Mouse (Mus musculus): ENCODE measurements around the gene Efcab6. TPM values are rescaled to one million over a fixed set of nuclear protein-coding genes. Genes with fewer than 3 reads are reported as not detected.

Gene Efcab6
- total RNA-seq, 1 experiment = 0.76 TPM

DNA sequence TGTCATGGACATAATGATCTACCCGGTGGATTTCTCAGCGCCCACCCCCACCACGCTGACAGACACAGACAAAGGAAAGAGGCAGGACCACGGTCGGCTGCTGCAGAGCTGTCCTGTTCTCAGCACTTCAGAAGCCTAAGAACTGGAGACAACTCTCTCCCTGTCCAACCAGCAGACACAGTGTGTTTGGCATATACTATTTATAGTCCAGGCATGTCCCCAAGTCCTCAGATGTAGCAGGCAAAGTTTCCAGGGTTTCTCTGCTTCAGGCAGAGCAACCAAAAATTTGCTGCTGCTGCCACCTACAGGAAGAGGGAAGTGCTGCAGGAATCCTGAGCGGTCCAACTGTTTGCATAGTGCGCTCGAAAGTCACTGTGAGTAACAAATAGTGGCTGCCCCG lies 11.3 kb downstream of the Efcab6 start:
- no peaks in the 10 kb centered on the region for H3K9me3 ChIP-seq (ENCODE audit: control insufficient read depth, insufficient read depth, low read depth, low read length)
- DNase-seq (ENCODE audit: low read depth, low spot score) = peak; percentile 71
- no peak overlapping the region for H3K4me3 ChIP-seq (ENCODE audit: insufficient read depth in 1 of 2, low read depth in 1 of 2, low read length in 2 of 2, poor library complexity in 1 of 2, severe bottlenecking in 1 of 2)
- H3K27ac ChIP-seq (ENCODE audit: insufficient read depth, low read depth, low read length, poor library complexity, severe bottlenecking) = no peak overlapping the region
- in situ Hi-C loops (cut with MboI; ENCODE audit: low sequenced_read_pairs in 2 of 2, unreplicated experiment in 2 of 2) = loop anchor here (10.0 to 25.0 kb wide), 2 partner anchors 289 to 292 kb away; no protein-coding TSS in a partner anchor
- H3K36me3 ChIP-seq (ENCODE audit: control insufficient read depth, insufficient read depth, low read length, poor library complexity, severe bottlenecking) = no peaks in the 10 kb centered on the region
- H3K9ac ChIP-seq (ENCODE audit: insufficient read depth, low read depth, low read length, poor library complexity, severe bottlenecking) = no peak overlapping the region
- no peaks in the 10 kb centered on the region for H3K4me1 ChIP-seq (ENCODE audit: control insufficient read depth in 2 of 2, insufficient read depth in 2 of 2, low read length in 2 of 2, poor library complexity in 1 of 2)
- TF ChIP-seq ZC3H11A (IDR thresholded peaks at IDR 0.05; ENCODE audit: borderline replicate concordance, low read depth, low read length) (peak; percentile 91; the same call in 1 of the 2 replicates), ZNF384 (IDR thresholded peaks at IDR 0.05; ENCODE audit: low read depth, low read length) (no peak), MAFK (IDR thresholded peaks at IDR 0.05; ENCODE audit: insufficient read depth, low read depth, low read length) (no peak), CHD2 (IDR thresholded peaks at IDR 0.05; ENCODE audit: low read depth, low read length) (no peak), HCFC1 (IDR thresholded peaks at IDR 0.05; ENCODE audit: borderline replicate concordance, insufficient read depth, low read length) (no peak)

DNA sequence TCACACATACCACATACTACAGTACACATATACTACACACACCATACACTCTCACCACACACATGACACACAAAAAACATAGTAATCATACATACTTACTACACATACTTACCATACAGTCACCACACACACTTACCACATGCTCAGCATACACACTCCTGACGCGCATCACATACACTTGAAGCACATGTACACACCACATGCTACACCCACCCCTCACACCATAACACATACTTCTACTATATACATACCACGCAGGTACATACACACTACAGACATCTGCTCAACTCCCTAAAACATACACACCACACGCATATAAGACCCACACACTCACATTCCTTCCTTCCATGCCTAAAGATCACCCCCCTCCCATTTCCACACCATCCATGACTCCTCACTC lies 11.9 kb downstream of the Efcab6 start:
- no peaks in the 10 kb centered on the region for H3K9me3 ChIP-seq (ENCODE audit: control insufficient read depth, insufficient read depth, low read depth, low read length)
- TF ChIP-seq MAFK (IDR thresholded peaks at IDR 0.05; ENCODE audit: insufficient read depth, low read depth, low read length) (no peak), CHD2 (IDR thresholded peaks at IDR 0.05; ENCODE audit: low read depth, low read length) (no peak), ZC3H11A (IDR thresholded peaks at IDR 0.05; ENCODE audit: borderline replicate concordance, low read depth, low read length) (no peak)
- no peaks in the 10 kb centered on the region for H3K36me3 ChIP-seq (ENCODE audit: control insufficient read depth, insufficient read depth, low read length, poor library complexity, severe bottlenecking)
- H3K27ac ChIP-seq (ENCODE audit: insufficient read depth, low read depth, low read length, poor library complexity, severe bottlenecking) = no peak overlapping the region
- H3K9ac ChIP-seq (ENCODE audit: insufficient read depth, low read depth, low read length, poor library complexity, severe bottlenecking) = no peak overlapping the region
- DNase-seq (ENCODE audit: low read depth, low spot score) = no peak
- H3K4me1 ChIP-seq (ENCODE audit: control insufficient read depth in 2 of 2, insufficient read depth in 2 of 2, low read length in 2 of 2, poor library complexity in 1 of 2) = no peaks in the 10 kb centered on the region
- in situ Hi-C loops (cut with MboI; ENCODE audit: low sequenced_read_pairs in 2 of 2, unreplicated experiment in 2 of 2) = loop anchor here (10.0 to 25.0 kb wide), 2 partner anchors 288 to 291 kb away; no protein-coding TSS in a partner anchor
- no peak overlapping the region for H3K4me3 ChIP-seq (ENCODE audit: insufficient read depth in 1 of 2, low read depth in 1 of 2, low read length in 2 of 2, poor library complexity in 1 of 2, severe bottlenecking in 1 of 2)

DNA sequence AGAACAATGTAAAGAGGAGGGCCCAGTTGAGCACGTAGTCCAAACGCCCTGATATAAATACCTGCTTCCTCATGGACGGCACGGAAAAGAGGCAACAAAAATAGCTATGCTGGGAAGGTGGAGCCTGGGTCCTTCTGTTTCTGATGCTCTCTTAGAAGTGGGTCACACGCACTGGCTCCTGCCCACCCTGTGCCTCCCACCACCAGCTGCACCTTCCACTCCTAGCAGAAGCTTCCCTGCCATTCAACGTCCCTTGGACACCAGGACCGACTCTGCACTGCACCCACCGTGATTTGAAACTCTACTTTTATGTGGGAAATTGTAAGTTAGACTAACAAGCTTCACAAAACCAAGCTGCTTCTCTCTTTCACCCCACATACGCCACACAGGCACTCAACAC lies 12.8 kb downstream of the Efcab6 start:
- H3K36me3 ChIP-seq (ENCODE audit: control insufficient read depth, insufficient read depth, low read length, poor library complexity, severe bottlenecking) = no peaks in the 10 kb centered on the region
- in situ Hi-C loops (cut with MboI; ENCODE audit: low sequenced_read_pairs in 2 of 2, unreplicated experiment in 2 of 2) = loop anchor here (10.0 to 25.0 kb wide), 2 partner anchors 288 to 290 kb away; no protein-coding TSS in a partner anchor
- H3K9ac ChIP-seq (ENCODE audit: insufficient read depth, low read depth, low read length, poor library complexity, severe bottlenecking) = no peak overlapping the region
- TF ChIP-seq CHD2 (IDR thresholded peaks at IDR 0.05; ENCODE audit: low read depth, low read length) (no peak), MAFK (IDR thresholded peaks at IDR 0.05; ENCODE audit: insufficient read depth, low read depth, low read length) (no peak), ZC3H11A (IDR thresholded peaks at IDR 0.05; ENCODE audit: borderline replicate concordance, low read depth, low read length) (no peak), HCFC1 (IDR thresholded peaks at IDR 0.05; ENCODE audit: borderline replicate concordance, insufficient read depth, low read length) (no peak), ZNF384 (IDR thresholded peaks at IDR 0.05; ENCODE audit: low read depth, low read length) (no peak)
- no peak overlapping the region for H3K27ac ChIP-seq (ENCODE audit: insufficient read depth, low read depth, low read length, poor library complexity, severe bottlenecking)
- no peaks in the 10 kb centered on the region for H3K4me1 ChIP-seq (ENCODE audit: control insufficient read depth in 2 of 2, insufficient read depth in 2 of 2, low read length in 2 of 2, poor library complexity in 1 of 2)
- H3K9me3 ChIP-seq (ENCODE audit: control insufficient read depth, insufficient read depth, low read depth, low read length) = no peaks in the 10 kb centered on the region
- H3K4me3 ChIP-seq (ENCODE audit: insufficient read depth in 1 of 2, low read depth in 1 of 2, low read length in 2 of 2, poor library complexity in 1 of 2, severe bottlenecking in 1 of 2) = no peak overlapping the region
- DNase-seq (ENCODE audit: low read depth, low spot score) = no peak

DNA sequence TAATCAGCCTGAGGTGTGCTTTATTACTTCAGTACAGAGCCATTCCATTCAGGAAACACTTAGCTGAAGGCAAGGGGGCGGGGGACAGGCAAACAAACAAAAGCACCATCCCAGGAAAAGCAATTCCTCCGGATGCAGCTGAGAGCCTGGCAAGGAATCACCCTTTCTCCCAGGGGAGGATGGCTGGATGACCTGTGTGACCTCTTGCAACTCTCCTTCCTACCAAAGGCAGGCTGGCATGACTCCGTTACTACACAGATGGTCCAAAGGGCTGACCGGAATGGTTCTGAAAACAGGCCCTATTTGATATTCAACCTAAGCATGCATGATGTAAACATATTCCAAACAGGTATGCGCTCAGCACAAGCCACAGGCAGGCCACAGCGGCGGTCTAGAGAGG lies 15.6 kb downstream of the Efcab6 start:
- no peak for DNase-seq (ENCODE audit: low read depth, low spot score)
- Histone ChIP-seq H3K4me3 (ENCODE audit: insufficient read depth in 1 of 2, low read depth in 1 of 2, low read length in 2 of 2, poor library complexity in 1 of 2, severe bottlenecking in 1 of 2) (no peak overlapping the region), H3K9ac (ENCODE audit: insufficient read depth, low read depth, low read length, poor library complexity, severe bottlenecking) (no peak overlapping the region), H3K9me3 (ENCODE audit: control insufficient read depth, insufficient read depth, low read depth, low read length) (no peaks in the 10 kb centered on the region), H3K36me3 (ENCODE audit: control insufficient read depth, insufficient read depth, low read length, poor library complexity, severe bottlenecking) (no peaks in the 10 kb centered on the region), H3K4me1 (ENCODE audit: control insufficient read depth in 2 of 2, insufficient read depth in 2 of 2, low read length in 2 of 2, poor library complexity in 1 of 2) (no peaks in the 10 kb centered on the region), H3K27ac (ENCODE audit: insufficient read depth, low read depth, low read length, poor library complexity, severe bottlenecking) (no peak overlapping the region)
- in situ Hi-C loops (cut with MboI; ENCODE audit: low sequenced_read_pairs in 2 of 2, unreplicated experiment in 2 of 2) = no loop called here
- TF ChIP-seq ZNF384 (IDR thresholded peaks at IDR 0.05; ENCODE audit: low read depth, low read length) (no peak), ZC3H11A (IDR thresholded peaks at IDR 0.05; ENCODE audit: borderline replicate concordance, low read depth, low read length) (no peak), CHD2 (IDR thresholded peaks at IDR 0.05; ENCODE audit: low read depth, low read length) (no peak), MAFK (IDR thresholded peaks at IDR 0.05; ENCODE audit: insufficient read depth, low read depth, low read length) (no peak), HCFC1 (IDR thresholded peaks at IDR 0.05; ENCODE audit: borderline replicate concordance, insufficient read depth, low read length) (no peak)

DNA sequence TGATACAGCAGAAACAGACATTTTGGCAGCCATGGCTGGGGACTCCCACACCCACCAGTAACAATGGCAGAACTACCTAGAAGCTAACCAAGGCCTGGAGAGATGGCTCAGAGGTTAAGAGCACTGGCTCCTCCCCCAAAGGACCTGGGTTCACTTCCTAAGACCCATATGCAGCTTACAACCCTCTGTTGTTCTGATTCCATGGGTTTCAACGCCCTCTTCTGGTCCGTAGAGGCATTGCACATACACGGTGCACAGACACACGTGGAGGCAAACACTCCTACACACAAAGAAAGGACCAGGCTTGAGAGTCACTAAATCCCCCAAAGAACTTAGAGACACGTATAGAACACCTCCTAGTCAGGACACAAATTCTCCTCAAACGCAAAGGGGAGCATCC lies 19.6 kb downstream of the Efcab6 start:
- Histone ChIP-seq H3K27ac (ENCODE audit: insufficient read depth, low read depth, low read length, poor library complexity, severe bottlenecking) (no peak overlapping the region), H3K4me3 (ENCODE audit: insufficient read depth in 1 of 2, low read depth in 1 of 2, low read length in 2 of 2, poor library complexity in 1 of 2, severe bottlenecking in 1 of 2) (no peak overlapping the region), H3K9me3 (ENCODE audit: control insufficient read depth, insufficient read depth, low read depth, low read length) (no peaks in the 10 kb centered on the region), H3K9ac (ENCODE audit: insufficient read depth, low read depth, low read length, poor library complexity, severe bottlenecking) (no peak overlapping the region), H3K36me3 (ENCODE audit: control insufficient read depth, insufficient read depth, low read length, poor library complexity, severe bottlenecking) (no peaks in the 10 kb centered on the region), H3K4me1 (ENCODE audit: control insufficient read depth in 2 of 2, insufficient read depth in 2 of 2, low read length in 2 of 2, poor library complexity in 1 of 2) (no peaks in the 10 kb centered on the region)
- TF ChIP-seq MAFK (IDR thresholded peaks at IDR 0.05; ENCODE audit: insufficient read depth, low read depth, low read length) (no peak), HCFC1 (IDR thresholded peaks at IDR 0.05; ENCODE audit: borderline replicate concordance, insufficient read depth, low read length) (no peak)
- DNase-seq (ENCODE audit: low read depth, low spot score) = no peak
- in situ Hi-C loops (cut with MboI; ENCODE audit: low sequenced_read_pairs in 2 of 2, unreplicated experiment in 2 of 2) = no loop called here

Data from ES-E14 (cell line).